Mouse (Mus musculus): ENCODE measurements around the gene Apof. TPM values are rescaled to one million over a fixed set of nuclear protein-coding genes. Genes with fewer than 3 reads are reported as not detected.
A peak's percentile ranks its signal among the peaks of the same experiment; 100 is the strongest.

Apof gene
- not detected for total RNA-seq (2021)
- long read RNA-seq, experiment 1, result 0 reads
- long read RNA-seq, experiment 2, result 0 reads

DNA sequence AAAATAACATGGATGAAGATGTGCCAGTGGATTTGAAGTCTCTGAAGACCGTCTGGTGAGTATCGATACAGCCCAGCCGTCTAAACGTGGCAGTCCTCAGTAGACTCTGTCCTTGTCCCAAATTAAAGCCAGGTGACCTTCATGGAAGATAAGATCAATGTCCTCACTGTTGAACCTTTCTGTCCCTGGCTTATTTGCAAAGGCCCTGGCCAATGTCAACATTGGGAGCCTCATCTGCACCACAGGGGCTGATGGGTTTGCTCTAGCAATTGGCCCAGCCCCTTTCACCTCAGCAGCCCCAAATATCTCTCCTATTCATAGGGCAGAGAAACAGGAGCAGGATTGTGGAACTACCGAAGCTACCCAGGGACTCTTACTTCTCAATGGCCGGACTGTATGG is at the start of gene Apof:
Gene Apof (plus strand): TSS at position 301 of the 400 bp plus-strand sequence.
- DNase-seq, result no peak

DNA sequence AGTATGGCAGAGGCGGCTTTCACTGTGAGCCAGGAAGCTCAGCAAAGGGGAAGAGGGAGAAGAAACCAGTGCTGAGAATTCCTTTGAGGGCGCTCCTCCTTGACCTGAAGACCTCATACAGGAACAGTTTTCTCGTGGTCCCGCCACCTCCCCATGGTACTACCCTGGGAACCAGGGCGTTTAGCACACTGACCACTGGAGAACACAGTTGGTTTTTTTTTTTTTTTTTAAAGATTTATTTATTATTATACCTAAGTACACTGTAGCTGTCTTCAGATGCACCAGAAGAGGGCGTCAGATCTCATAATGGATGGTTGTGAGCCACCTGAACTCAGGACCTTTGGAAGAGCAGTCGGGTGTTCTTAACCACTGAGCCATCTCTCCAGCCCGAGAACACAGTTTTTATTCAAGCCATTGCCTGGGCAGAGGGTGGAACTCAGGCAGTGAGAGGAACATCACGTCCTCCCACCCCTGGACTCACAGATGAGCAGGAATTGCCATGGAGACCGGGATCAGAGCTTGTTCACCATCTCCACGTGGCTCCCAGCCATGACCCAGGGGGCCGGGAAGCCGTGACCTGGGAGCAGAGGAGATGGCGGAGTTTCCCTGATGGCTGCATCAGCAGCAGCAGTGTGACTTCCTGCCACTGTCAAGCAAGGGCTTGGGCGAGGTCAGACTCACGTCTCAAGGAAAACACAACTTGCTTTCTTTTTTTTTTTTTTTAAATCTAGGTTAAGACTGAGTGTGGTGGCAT is 46.8 kb upstream of the Apof start:
- DNase-seq, result peak in 1 of 2 experiments; percentile 22

DNA sequence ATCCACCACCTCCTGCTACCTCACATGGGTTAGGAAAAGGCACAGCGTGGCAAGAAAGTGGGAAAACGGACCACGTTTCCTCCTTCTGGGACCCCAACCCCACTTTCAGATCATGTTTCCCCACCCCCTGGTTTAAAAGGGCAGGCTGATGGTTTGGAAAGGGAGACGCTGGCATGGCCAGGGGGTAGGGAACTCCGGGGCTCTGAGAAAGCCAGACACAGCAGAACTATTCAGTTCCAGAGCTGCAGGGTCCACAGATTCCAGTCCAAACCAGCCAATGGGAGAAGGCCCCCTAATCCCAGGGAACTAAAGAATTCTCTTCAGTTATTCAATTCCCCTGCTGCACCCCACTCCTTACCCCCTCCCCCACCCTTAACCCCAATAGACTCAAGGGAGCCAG is 43.4 kb upstream of the Apof start:
- DNase-seq, result no peak

DNA sequence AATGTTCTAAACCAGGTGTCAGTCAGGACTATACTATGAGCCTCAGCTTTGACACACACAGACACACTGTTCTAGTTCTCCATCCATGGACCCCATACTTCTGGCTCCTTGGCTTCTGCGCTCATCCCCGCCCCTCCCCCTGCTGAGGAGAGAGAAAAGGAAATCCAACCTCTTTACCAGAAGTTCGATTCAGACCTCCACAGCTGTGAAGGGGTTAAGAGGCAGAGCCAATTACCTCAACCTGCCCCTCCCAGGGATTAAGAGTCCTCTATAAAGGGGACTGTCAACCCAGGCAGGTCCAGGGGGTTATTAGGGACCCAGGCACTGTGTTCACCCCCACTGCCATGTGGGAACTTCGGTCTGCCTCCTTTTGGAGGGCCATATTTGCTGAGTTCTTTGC is 42.9 kb upstream of the Apof start, which contains the start of gene Mip:
Gene Mip (plus strand): TSS at position 301 of the 400 bp plus-strand sequence.
- DNase-seq, result no peak

DNA sequence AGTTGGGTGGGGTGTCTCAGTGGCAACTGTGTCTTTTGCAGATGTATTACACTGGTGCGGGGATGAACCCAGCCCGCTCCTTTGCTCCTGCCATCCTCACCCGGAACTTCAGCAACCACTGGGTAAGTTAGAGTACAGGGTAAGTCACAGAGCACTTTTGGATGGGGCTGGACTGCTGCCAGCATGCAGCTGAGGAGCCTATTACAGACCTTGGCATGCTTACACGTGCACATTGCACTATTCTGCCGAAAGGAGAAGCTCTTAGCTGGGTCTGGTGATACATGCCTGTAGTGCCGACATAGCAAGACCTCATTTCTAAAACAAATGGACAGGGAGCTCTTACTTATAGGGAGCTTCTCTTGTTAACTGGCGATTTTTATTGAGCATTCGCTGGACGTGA is 40.9 kb upstream of the Apof start:
- DNase-seq, result no peak

DNA sequence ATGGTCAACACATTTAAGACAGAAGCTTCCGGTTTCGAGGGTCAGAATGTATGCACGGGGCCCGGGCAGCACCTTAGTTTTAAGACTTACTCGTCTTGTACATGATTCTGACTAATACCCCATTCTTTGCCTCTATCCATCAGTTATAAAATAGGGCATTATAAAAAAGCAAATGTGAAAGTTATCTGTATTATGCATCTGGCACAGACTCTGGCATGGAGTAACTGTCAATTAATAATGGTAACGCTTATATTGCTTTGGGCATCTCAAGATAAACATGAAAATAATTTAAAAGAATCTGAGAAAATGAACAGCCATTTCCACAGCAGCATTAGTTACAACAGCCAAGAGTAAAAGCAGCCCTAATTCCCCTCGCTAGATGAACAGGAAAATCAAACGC is 40.5 kb upstream of the Apof start:
- DNase-seq, result no peak

DNA sequence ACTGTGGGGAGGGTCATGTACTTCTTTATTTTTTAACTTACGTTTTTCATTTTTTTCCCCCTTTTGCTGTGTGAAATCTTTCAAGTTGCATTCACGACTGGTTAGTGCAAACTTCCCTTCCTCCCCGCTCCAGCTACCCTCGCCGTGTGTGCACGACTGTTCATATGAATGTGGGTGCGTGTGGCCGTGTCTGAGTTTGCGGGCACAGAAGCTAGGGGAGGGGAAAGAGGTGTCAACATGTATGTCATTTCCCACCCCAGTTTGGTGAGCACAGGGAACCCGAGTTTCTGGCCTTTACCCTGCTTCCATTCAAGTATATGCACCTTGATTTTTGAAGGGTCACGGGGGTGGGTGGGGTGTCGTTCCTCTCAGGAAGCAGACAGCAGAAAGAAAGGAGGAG is 37.9 kb upstream of the Apof start:
- no peak for DNase-seq

DNA sequence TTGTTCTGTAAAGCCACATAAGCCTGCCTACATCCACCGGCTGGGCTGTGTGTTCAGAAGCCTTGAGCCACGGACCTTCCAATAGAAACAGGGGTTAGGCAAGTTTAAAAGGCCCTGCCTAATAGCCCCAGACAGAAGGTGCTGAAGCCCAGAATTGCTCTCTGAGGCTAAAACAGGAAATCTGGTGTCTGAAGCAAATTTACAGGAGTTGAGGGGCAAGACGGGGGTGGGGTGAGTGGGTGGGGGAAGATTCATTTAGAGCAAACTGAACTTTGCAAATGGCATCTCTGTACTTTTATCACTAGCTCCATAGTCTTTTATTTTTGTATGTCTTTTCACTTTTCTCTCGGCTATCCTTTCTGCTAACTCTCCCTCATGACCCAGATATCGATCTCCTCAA is 37.3 kb upstream of the Apof start:
- DNase-seq, result no peak

DNA sequence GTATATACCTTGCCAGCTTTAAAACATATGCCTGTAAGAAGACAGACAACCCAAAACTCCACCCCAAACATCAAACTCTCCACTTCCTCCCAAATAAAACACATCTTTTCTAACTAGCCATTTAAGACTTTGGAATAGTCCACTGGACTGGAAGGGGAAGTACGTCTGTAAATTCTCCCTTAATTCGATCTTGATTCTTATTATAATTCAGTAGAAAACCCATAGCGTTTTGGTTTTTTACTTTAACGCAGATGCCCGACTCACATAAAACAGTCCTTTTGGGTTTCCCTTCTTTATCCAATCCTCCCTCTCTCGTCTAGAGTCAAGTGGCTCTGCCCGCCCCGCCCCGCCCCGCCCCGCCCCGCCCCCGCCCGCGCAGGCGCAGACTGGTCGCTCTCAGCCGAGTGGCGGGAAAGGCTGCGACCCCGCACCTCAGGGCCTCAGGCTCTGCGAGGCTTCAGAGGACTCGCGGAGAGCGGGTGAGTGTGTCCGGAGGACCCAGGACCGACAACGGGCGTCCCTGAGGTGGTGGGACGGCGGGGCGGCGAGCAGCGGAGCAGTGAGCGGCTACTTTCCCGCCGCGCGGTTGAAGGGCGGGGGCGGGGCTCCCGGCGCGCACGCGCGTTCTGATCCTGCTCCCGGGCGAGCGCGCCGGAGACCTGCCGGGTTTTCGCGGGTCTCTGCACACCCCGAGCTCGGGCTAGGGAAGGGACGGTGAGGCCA is 36.6 kb upstream of the Apof start, which contains the start of gene Timeless:
Gene Timeless (plus strand): TSS at position 369 of the 723 bp plus-strand sequence.
- peak; percentile 90 to 95 for DNase-seq

DNA sequence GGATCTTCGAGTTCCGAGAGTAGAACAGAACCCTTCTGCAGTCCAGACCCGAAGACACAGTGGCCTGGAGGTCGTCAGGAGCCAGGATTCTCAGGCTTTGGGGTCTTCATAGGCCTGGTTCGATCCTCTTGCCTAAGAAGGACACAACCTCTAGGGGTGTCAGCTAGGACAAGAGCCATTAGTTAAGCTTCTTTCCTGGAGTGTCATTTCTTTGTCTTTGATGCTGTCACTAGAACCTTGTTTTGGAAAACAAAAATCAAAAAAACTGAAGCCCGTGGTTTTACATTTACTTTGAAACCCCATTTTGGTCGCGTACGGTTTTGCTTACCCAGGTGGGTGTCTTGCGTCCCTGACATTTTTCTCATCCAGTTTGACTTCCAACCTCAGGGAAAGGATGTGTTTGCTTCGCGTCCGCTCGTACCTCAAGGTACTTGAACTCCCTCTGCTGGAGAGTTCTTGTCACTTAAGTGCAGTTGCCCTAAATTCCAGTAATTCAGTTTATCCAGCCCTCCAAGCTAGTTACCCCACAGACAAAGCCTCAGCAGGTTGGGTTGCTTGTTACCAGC is 36.0 kb upstream of the Apof start:
- DNase-seq, result peak; percentile 79 to 82

DNA sequence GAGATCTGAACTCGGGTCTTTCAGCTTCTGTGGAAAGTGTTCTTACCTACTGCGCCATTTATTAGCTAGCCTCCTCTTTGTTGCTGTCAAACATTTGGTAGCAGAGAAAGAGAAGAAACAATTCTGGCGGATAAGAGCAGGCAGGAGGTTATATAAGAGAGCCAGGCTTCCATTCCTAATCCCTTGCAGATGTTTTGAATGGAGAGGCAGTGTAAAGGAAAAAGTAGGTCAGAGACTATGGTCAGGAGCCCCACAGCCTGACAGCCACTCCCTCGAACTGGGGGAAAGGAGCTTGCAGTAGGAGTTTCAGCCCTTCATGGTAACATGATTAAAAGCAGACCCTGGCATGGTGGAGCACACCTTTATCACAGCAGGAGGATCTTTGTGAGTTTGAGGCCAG is 32.1 kb upstream of the Apof start:
- no peak for DNase-seq

DNA sequence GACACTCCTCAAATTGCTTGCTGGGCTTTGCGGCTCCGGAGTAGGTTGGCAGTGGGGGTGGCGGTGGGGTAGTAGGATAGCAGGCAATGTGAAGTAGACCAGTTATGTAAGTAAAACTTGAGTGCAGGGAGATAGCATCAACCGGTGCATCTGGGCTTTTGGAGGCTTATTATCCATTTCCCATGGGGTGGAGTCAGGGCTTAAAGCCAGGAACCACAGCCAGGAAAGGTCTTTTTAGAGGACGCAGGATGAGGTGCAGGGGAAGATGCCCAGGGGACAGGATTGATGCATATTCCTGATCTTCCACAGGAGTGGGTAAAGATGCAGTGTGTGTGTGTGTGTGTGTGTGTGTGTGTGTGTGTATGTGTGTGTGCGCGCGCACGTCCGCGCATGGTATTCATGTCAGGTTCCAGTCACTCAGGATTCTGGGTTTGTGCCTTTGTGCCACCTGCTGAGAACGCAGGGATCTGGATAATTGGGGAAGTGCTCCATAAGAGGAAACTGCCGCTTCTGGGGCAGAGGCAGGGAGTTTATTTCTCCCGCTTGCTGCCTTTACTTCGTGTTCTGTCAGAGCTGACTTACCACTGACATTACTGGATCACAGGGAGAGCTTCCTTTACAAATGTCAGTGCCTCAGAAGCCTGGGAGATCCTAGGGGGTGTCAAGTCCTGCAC is 30.5 kb upstream of the Apof start:
- peak; percentile 57 to 78 for DNase-seq

DNA sequence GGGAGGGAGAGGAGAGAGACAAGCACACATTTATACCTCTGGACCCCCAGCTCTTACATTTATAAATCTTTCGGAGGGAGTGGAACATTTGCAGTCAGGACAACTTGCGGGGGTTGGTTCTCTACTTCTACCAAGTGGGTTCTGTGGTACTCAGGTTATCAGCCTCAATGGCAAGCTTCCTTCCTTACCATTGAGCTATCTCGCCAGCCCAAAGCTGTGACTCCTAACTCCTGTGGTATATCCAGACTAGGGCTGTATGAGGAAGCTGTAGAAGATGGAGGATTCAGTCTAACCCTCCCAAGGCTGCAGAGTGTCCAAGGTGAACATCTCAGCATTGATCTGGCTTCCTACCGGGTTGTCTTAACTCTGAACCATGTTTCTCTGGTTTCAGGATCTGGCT is 29.3 kb upstream of the Apof start:
- DNase-seq, result no peak

DNA sequence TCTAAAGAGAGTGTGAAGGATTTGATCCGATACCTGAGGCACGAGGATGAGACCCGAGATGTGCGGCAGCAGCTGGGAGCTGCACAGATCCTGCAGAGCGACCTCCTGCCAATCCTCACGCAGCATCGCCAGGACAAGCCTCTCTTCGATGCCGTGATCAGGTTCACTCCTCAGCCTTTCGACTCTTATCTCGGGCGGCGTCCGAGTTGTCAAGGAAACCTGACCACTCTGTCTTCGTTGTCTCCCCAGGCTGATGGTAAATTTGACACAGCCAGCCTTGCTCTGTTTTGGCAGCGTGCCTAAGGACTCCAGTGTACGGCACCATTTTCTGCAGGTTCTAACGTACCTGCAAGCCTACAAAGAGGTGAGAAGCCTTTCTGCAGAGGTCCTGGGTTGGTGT is 28.3 kb upstream of the Apof start:
- DNase-seq, result no peak

DNA sequence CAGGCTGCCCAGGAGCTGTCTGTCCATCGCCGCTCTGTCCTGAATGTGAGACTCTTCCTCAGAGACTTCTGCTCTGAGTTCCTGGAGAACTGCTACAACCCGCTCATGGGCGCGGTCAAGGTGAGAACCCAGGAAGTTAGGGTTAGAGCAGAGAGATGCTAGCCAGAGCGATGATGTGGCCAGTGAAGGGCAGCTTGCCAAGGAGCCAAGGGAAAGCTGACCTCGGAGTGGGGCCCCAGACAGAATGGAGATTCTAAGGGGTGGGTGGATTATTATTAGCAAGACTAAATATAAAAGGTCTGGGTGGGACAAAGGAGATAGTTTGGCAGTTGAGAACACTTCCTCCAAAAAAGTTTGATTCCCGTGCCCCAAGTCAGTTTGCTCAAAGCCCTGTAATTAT is 25.2 kb upstream of the Apof start:
- peak; percentile 30 to 56 for DNase-seq

DNA sequence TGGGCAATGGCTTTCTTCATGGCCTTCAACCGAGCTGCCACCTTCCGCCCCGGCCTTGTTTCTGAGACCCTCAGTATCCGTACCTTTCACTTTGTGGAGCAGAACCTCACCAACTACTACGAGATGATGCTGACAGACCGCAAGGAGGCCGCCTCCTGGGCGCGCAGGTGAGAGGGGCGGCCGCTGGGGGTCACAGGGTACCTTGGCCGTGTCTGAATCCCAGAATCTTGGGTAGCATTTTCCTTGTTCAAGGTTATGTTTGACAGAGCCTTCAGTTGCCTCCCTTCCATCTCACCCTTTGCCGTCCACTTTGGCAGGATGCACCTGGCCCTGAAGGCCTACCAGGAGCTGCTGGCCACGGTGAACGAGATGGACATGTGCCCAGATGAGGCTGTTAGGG is 24.4 kb upstream of the Apof start:
- DNase-seq, result peak in 1 of 2 experiments; percentile 22

DNA sequence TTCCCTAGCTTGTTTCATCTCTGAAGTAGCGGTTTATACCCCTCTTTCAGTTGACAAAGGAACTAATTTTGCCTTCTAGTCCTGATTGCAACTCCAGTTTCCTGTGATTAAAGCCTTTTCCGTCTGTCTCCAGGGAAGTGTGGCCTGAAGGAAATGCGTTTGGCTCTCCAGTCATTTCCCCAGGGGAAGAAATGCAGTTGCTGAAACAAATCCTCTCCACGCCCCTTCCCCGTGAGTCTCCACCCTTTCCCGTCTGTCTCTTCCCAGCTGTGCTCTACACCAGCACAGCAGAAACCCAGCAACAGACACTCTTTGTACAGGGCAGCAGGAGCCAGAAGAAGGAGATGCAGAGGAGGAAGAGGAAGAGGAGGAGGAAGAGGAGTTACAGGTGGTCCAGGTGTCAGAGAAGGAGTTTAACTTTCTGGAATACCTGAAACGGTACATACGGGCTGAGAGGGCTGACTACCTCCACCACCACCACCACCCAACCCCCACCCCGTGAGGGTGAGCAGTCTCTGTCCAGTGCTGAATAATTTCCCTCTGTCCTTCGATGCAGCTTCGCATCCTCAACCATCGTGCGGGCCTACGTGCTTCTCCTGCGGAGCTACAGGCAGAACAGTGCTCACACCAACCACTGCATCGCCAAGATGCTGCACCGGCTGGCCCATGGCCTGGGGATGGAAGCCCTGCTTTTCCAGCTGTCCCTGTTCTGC is 21.3 kb upstream of the Apof start:
- DNase-seq, result peak; percentile 79 to 92

DNA sequence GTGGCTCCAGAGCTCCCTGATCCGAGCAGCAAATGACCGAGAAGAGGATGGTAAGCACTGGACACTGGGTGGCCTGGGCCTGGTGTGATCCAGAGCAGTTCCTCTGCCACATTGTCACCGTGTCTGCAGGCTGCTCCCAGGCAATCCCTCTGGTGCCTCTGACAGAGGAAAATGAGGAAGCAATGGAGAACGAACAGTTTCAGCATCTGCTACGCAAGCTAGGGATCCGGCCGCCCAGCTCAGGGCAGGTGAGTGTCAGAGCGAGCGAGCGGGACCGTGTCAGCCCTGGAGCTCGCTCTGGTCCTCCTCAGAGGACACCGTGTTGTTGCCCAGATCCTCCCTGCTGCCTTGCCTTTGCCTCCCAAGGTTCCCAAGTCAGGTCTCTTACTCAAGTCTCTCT is 17.9 kb upstream of the Apof start:
- DNase-seq, result no peak

DNA sequence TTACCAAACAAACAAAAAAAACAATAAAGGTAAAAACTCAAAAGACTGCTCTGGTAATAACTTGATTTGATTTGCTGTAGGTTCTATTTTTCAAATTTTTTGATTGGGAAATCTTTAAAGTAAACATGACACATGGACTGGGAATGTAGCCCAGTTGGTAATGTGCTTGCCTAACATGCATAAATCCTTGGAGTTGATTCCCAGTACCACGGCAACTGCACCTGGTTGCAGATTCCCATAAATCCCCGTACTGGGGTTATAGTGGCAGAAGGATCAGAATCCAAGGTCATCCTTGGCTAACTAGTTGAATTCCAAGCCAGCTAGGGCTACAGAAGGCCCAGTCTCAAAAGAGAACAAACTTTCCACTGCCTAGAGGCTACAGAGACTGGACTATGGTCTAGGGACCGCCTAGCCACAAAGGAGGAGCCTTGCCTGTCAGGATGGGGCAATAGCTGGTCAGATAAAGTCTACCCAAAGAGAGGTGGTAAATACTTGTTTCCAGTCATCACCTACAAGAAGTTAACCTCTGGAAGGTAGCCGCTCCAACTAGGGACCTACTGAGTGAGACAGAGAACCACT is 14.7 kb upstream of the Apof start, which contains the start of gene Apon:
Gene Apon (plus strand): TSS at position 420 of the 579 bp plus-strand sequence.
- DNase-seq, result no peak

DNA sequence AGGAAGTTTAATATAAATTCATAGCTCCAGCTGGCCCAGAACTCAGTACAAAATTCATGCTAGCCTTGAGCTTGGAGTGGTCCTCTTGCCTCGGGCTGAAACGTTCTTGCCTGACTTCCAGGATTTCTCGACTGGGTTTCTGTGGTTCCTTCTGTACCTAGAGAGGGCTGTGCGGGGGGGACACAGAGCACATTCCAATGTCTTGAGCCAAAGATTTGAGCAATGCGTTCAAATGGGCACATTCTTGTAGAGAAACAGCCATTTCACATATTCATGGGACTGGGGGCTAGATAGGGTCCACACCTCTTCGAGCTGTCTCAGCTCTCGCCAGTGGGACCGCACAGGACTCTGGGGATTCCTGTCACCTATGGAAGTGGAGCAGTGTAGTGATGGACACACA is 12.5 kb upstream of the Apof start:
- DNase-seq, result no peak

DNA sequence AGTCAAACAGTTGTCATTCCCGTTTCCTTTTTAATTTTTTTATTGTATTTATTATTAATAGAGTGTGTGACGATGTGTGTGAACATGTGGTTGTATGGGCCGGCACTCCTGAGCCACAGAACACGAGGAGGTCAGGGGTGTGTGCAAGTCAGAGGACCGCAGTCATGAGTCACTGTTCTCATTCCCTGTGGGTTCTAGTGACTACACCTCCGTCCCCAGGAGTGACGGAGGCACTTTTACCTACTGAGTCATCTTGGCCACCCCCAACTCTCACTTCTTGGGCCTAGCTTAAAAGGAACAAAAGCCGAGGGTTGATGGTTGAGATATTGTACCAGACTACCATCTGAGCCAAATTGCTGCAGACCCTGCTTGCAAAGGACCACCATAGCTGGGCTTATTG is 12.1 kb upstream of the Apof start:
- DNase-seq, result no peak

DNA sequence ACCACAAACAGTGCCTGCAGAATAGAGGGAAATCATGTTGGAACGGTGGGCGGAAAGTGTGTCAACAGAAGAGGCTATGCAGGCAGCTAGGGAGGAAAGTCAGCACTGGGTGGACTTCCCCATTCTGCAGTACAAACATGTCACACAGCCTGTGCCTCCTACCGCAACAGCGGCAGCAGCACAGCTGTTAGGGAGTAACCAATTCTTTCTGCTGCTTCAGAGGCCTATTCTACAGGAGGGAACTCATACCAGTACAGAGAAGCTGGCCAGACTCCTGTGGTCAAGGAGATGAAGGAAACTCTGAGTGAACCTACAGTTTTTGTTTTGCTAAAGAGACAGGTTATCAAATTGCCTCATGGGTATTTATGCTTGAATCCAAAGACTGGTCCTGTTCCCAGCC is 9.5 kb upstream of the Apof start:
- DNase-seq, result peak in 1 of 2 experiments; percentile 56

Data from heart, adult 18-20 months (tissue).